Mouse (Mus musculus): ENCODE measurements around the gene Fstl4.

- TF ChIP-seq POLR2A (IDR thresholded peaks at IDR 0.05; ENCODE audit: control insufficient read depth, extremely low read depth, insufficient read depth, low read length, poor library complexity) (no peak), CTCF (IDR thresholded peaks at IDR 0.05; ENCODE audit: borderline replicate concordance, control insufficient read depth, extremely low read depth, insufficient read depth, low read length, poor library complexity) (no peak)
Measured at GRCm38 (mm10) chr11:52765678-52766254, 1.3 kb downstream of the Fstl4 start.

All from thymus, adult 2 months (tissue).